Mouse (Mus musculus): ENCODE results near the gene Cryab. TPM values are rescaled to one million over a fixed set of nuclear protein-coding genes. Genes with fewer than 3 reads are reported as not detected.

The Cryab gene
- 145 and 189 TPM in 2 replicates for polyA plus RNA-seq (2012; ENCODE audit: insufficient read depth, insufficient read length, missing spikeins)

GRCm38 (mm10) chr9:50751323-50751722 lies at the start of gene Cryab:
Gene Cryab, plus strand, starts transcription at chr9:50751325.
- H3K4me1 ChIP-seq (ENCODE audit: control insufficient read depth, insufficient read depth, insufficient read length, low read length) = no peaks in the 10 kb centered on the region
- peak within 1 kb of the TSS; percentile 27; the same call in 1 of the 2 replicates for H3K4me3 ChIP-seq (ENCODE audit: insufficient read depth, low read depth, low read length)
- H3K27ac ChIP-seq (replicated peaks; ENCODE audit: low read depth, low read length) = 0 out of 2 replicates have a peak within 1 kb of the TSS, but pooled peaks have one; percentile 26

- H3K27ac ChIP-seq (replicated peaks; ENCODE audit: low read depth, low read length) = no peak overlapping the region
- no peaks in the 10 kb centered on the region for H3K4me1 ChIP-seq (ENCODE audit: control insufficient read depth, insufficient read depth, insufficient read length, low read length)
- H3K4me3 ChIP-seq (ENCODE audit: insufficient read depth, low read depth, low read length) = no peak overlapping the region
Measured at GRCm38 (mm10) chr9:50704907-50705306, 46.2 kb upstream of the Cryab start.

GRCm38 (mm10) chr9:50709108-50709507 lies 42.0 kb upstream of the Cryab start:
- H3K27ac ChIP-seq (replicated peaks; ENCODE audit: low read depth, low read length) = no peak overlapping the region
- no peaks in the 10 kb centered on the region for H3K4me1 ChIP-seq (ENCODE audit: control insufficient read depth, insufficient read depth, insufficient read length, low read length)
- H3K4me3 ChIP-seq (ENCODE audit: insufficient read depth, low read depth, low read length) = no peak overlapping the region

GRCm38 (mm10) chr9:50711337-50711736 lies 39.8 kb upstream of the Cryab start:
- Histone ChIP-seq H3K4me3 (ENCODE audit: insufficient read depth, low read depth, low read length) (no peak overlapping the region), H3K4me1 (ENCODE audit: control insufficient read depth, insufficient read depth, insufficient read length, low read length) (no peaks in the 10 kb centered on the region), H3K27ac (replicated peaks; ENCODE audit: low read depth, low read length) (no peak overlapping the region)

GRCm38 (mm10) chr9:50714188-50714587 lies 36.9 kb upstream of the Cryab start:
- H3K4me1 ChIP-seq (ENCODE audit: control insufficient read depth, insufficient read depth, insufficient read length, low read length) = no peaks in the 10 kb centered on the region
- H3K27ac ChIP-seq (replicated peaks; ENCODE audit: low read depth, low read length) = no peak overlapping the region
- H3K4me3 ChIP-seq (ENCODE audit: insufficient read depth, low read depth, low read length) = no peak overlapping the region

GRCm38 (mm10) chr9:50718878-50719277 lies 32.2 kb upstream of the Cryab start:
- no peak overlapping the region for H3K27ac ChIP-seq (replicated peaks; ENCODE audit: low read depth, low read length)
- H3K4me1 ChIP-seq (ENCODE audit: control insufficient read depth, insufficient read depth, insufficient read length, low read length) = peaks cover 2% of the 10 kb centered on the region; the same call in 1 of the 2 replicates
- no peak overlapping the region for H3K4me3 ChIP-seq (ENCODE audit: insufficient read depth, low read depth, low read length)

- Histone ChIP-seq H3K4me1 (ENCODE audit: control insufficient read depth, insufficient read depth, insufficient read length, low read length) (peaks cover 2% of the 10 kb centered on the region; the same call in 1 of the 2 replicates), H3K27ac (replicated peaks; ENCODE audit: low read depth, low read length) (no peak overlapping the region), H3K4me3 (ENCODE audit: insufficient read depth, low read depth, low read length) (no peak overlapping the region)
Measured at GRCm38 (mm10) chr9:50721061-50721460, 30.1 kb upstream of the Cryab start.

GRCm38 (mm10) chr9:50722451-50722911 lies 28.6 kb upstream of the Cryab start:
- Histone ChIP-seq H3K4me3 (ENCODE audit: insufficient read depth, low read depth, low read length) (no peak overlapping the region), H3K27ac (replicated peaks; ENCODE audit: low read depth, low read length) (no peak overlapping the region), H3K4me1 (ENCODE audit: control insufficient read depth, insufficient read depth, insufficient read length, low read length) (peaks cover 2% of the 10 kb centered on the region)

- H3K4me1 ChIP-seq (ENCODE audit: control insufficient read depth, insufficient read depth, insufficient read length, low read length) = peaks cover 2% of the 10 kb centered on the region
- peak overlapping the region; percentile 37 for H3K4me3 ChIP-seq (ENCODE audit: insufficient read depth, low read depth, low read length)
- peak overlapping the region; percentile 77 for H3K27ac ChIP-seq (replicated peaks; ENCODE audit: low read depth, low read length)
Measured at GRCm38 (mm10) chr9:50723406-50723805, 27.7 kb upstream of the Cryab start.

GRCm38 (mm10) chr9:50724147-50724546 lies 27.0 kb upstream of the Cryab start:
- Histone ChIP-seq H3K4me1 (ENCODE audit: control insufficient read depth, insufficient read depth, insufficient read length, low read length) (peaks cover 2% of the 10 kb centered on the region), H3K27ac (replicated peaks; ENCODE audit: low read depth, low read length) (no peak overlapping the region), H3K4me3 (ENCODE audit: insufficient read depth, low read depth, low read length) (no peak overlapping the region)

GRCm38 (mm10) chr9:50724661-50725330 lies 26.3 kb upstream of the Cryab start:
- H3K4me1 ChIP-seq (ENCODE audit: control insufficient read depth, insufficient read depth, insufficient read length, low read length) = peaks cover 2% of the 10 kb centered on the region
- H3K4me3 ChIP-seq (ENCODE audit: insufficient read depth, low read depth, low read length) = no peak overlapping the region
- H3K27ac ChIP-seq (replicated peaks; ENCODE audit: low read depth, low read length) = no peak overlapping the region

- Histone ChIP-seq H3K4me3 (ENCODE audit: insufficient read depth, low read depth, low read length) (no peak overlapping the region), H3K27ac (replicated peaks; ENCODE audit: low read depth, low read length) (no peak overlapping the region), H3K4me1 (ENCODE audit: control insufficient read depth, insufficient read depth, insufficient read length, low read length) (peaks cover 2% of the 10 kb centered on the region)
Measured at GRCm38 (mm10) chr9:50725921-50726590, 25.1 kb upstream of the Cryab start.

GRCm38 (mm10) chr9:50727171-50727924 lies 23.8 kb upstream of the Cryab start:
- H3K27ac ChIP-seq (replicated peaks; ENCODE audit: low read depth, low read length) = no peak overlapping the region
- peaks cover 2% of the 10 kb centered on the region for H3K4me1 ChIP-seq (ENCODE audit: control insufficient read depth, insufficient read depth, insufficient read length, low read length)

GRCm38 (mm10) chr9:50727925-50728651 lies 23.0 kb upstream of the Cryab start:
- H3K4me3 ChIP-seq (ENCODE audit: insufficient read depth, low read depth, low read length) = peak overlapping the region; percentile 54
- no peak overlapping the region for H3K27ac ChIP-seq (replicated peaks; ENCODE audit: low read depth, low read length)
- peaks cover under 1% of the 10 kb centered on the region for H3K4me1 ChIP-seq (ENCODE audit: control insufficient read depth, insufficient read depth, insufficient read length, low read length)

More at GRCm38 (mm10) chr9:50727171-50727924, 23.8 kb upstream of the Cryab start:
- H3K4me3 ChIP-seq (ENCODE audit: insufficient read depth, low read depth, low read length) = peak overlapping the region; percentile 54

Data from brown adipose tissue, adult 24 weeks (tissue).